ENCODE assay signal across 9 mouse cellular contexts in genomic region chr15:99670964-99671670, GRCm38 (mm10). TPM values are rescaled to one million over a fixed set of nuclear protein-coding genes. Genes with fewer than 3 reads are reported as not detected.
DNase-seq lines count a peak whose midpoint lies in the region; ATAC-seq lines count a peak whose summit lies in the region.
"Had no signal": no experiment of that assay in that cellular context is flagged by ENCODE, and none has a peak within 500 bp of the region (broad histone marks: within the 10 kb centered on the region; RNA-seq: fewer than 3 reads in every experiment).

No protein-coding gene starts in this region.

- peak overlapping the region; percentile 67 for H3K9ac ChIP-seq in kidney, embryonic 16.5 days (replicated peaks; ENCODE audit: low read length)
- H3K9ac ChIP-seq in embryonic facial prominence, embryonic 12.5 days, result peak overlapping the region; percentile 70
- peak overlapping the region; percentile 54 for H3K9ac ChIP-seq in intestine, embryonic 15.5 days
- H3K9ac ChIP-seq in neural tube, embryonic 12.5 days, result peak overlapping the region; percentile 95

- peaks cover 4% of the 10 kb centered on the region; the same call in 1 of the 2 replicates for H3K9me3 ChIP-seq in kidney, embryonic 16.5 days (ENCODE audit: low read length)
- no peaks in the 10 kb centered on the region for H3K9me3 ChIP-seq in embryonic facial prominence, embryonic 12.5 days
- no peaks in the 10 kb centered on the region for H3K9me3 ChIP-seq in intestine, embryonic 15.5 days
- no peaks in the 10 kb centered on the region for H3K9me3 ChIP-seq in neural tube, embryonic 12.5 days

- peak overlapping the region; percentile 100 for H3K4me2 ChIP-seq in kidney, embryonic 16.5 days (replicated peaks; ENCODE audit: low read depth, low read length)
- peak overlapping the region; percentile 98 for H3K4me2 ChIP-seq in embryonic facial prominence, embryonic 12.5 days (replicated peaks)
- peak overlapping the region; percentile 99 for H3K4me2 ChIP-seq in intestine, embryonic 15.5 days (replicated peaks)
- H3K4me2 ChIP-seq in neural tube, embryonic 12.5 days (replicated peaks), result peak overlapping the region; percentile 93

- ATAC-seq in kidney, embryonic 16.5 days (ENCODE audit: low FRiP score, low TSS enrichment), result no peak
- no peak for ATAC-seq in embryonic facial prominence, embryonic 12.5 days (ENCODE audit: insufficient number of reproducible peaks, insufficient read depth, low FRiP score, low TSS enrichment)
- peak; percentile 9; the same call in 1 of the 2 replicates for ATAC-seq in intestine, embryonic 15.5 days
- 0 out of 2 replicates have a peak, but pooled peaks have one; percentile 10 for ATAC-seq in neural tube, embryonic 12.5 days (ENCODE audit: low FRiP score, low read depth)
- ATAC-seq in monocyte, adult 5-6 weeks (replicated peaks; ENCODE audit: insufficient number of reproducible peaks, low FRiP score, low TSS enrichment, poor library complexity, severe bottlenecking), result no peak
- ATAC-seq: activated CD4-positive, CD25-positive, alpha-beta regulatory T cell, adult 4 months had no signal

- H3K27me3 ChIP-seq in kidney, embryonic 16.5 days (ENCODE audit: insufficient read depth, low read length), result peaks cover 58% of the 10 kb centered on the region
- peaks cover 61% of the 10 kb centered on the region for H3K27me3 ChIP-seq in embryonic facial prominence, embryonic 12.5 days
- H3K27me3 ChIP-seq in intestine, embryonic 15.5 days (replicated peaks), result peaks cover 48% of the 10 kb centered on the region
- peaks cover 31% of the 10 kb centered on the region for H3K27me3 ChIP-seq in neural tube, embryonic 12.5 days (replicated peaks)

- no peaks in the 10 kb centered on the region for H3K36me3 ChIP-seq in kidney, embryonic 16.5 days (ENCODE audit: insufficient read depth, low read length)
- no peaks in the 10 kb centered on the region for H3K36me3 ChIP-seq in embryonic facial prominence, embryonic 12.5 days
- no peaks in the 10 kb centered on the region for H3K36me3 ChIP-seq in intestine, embryonic 15.5 days
- peaks cover 4% of the 10 kb centered on the region; the same call in 1 of the 2 replicates for H3K36me3 ChIP-seq in neural tube, embryonic 12.5 days

- H3K4me1 ChIP-seq in kidney, embryonic 16.5 days (ENCODE audit: insufficient read depth, low read length), result peaks cover 17% of the 10 kb centered on the region; the same call in 1 of the 2 replicates
- H3K4me1 ChIP-seq in embryonic facial prominence, embryonic 12.5 days, result peaks cover 7% of the 10 kb centered on the region; the same call in 1 of the 2 replicates
- H3K4me1 ChIP-seq in intestine, embryonic 15.5 days (replicated peaks), result peaks cover 15% of the 10 kb centered on the region; the same call in 1 of the 2 replicates
- H3K4me1 ChIP-seq in neural tube, embryonic 12.5 days, result peaks cover 59% of the 10 kb centered on the region

- 8% methylated on average over 17 of the region's 17 CpGs for WGBS in kidney, embryonic 16.5 days
- 11% methylated on average over 15 of the region's 17 CpGs for WGBS in embryonic facial prominence, embryonic 12.5 days
- WGBS in intestine, embryonic 15.5 days, result 7% methylated on average over 15 of the region's 17 CpGs
- 7% methylated on average over 14 of the region's 17 CpGs for WGBS in neural tube, embryonic 12.5 days

- no peak for DNase-seq in kidney, postnatal 25 days
- no peak for DNase-seq in ovary, adult 18-20 months (ENCODE audit: low spot score)
- DNase-seq in gastrocnemius, adult 18-20 months (ENCODE audit: low spot score), result no peak

- peak overlapping the region; percentile 61 for H3K4me3 ChIP-seq in kidney, embryonic 16.5 days (ENCODE audit: low read length)
- peak overlapping the region; percentile 59 for H3K4me3 ChIP-seq in embryonic facial prominence, embryonic 12.5 days
- peak overlapping the region; percentile 54 for H3K4me3 ChIP-seq in intestine, embryonic 15.5 days (replicated peaks)
- H3K4me3 ChIP-seq in neural tube, embryonic 12.5 days, result peak overlapping the region; percentile 78

- no peak overlapping the region for H3K27ac ChIP-seq in kidney, embryonic 16.5 days (ENCODE audit: low read length)
- no peak overlapping the region for H3K27ac ChIP-seq in embryonic facial prominence, embryonic 12.5 days
- H3K27ac ChIP-seq in intestine, embryonic 15.5 days, result no peak overlapping the region
- H3K27ac ChIP-seq in neural tube, embryonic 12.5 days, result peak overlapping the region; percentile 74; the same call in 1 of the 2 replicates

RNA-seq across cellular contexts. Expression of gene Asic1, which starts 0.9 kb away (rescaled TPM):
- polyA plus RNA-seq in kidney, embryonic 16.5 days (2015; fragmentation: Nextera tagmentation; extraction: Ambion mirVana), result 1.7 TPM in 2 replicates
- polyA plus RNA-seq in embryonic facial prominence, embryonic 12.5 days (2016; fragmentation: Nextera tagmentation; extraction: Ambion mirVana), result 6.2 and 6.7 TPM in 2 replicates
- polyA plus RNA-seq in intestine, embryonic 15.5 days (2015; fragmentation: Nextera tagmentation; extraction: Ambion mirVana), result 2.2 and 2.4 TPM in 2 replicates
- 54.3 and 62.6 TPM in 2 replicates for polyA plus RNA-seq in neural tube, embryonic 12.5 days (2016; fragmentation: Nextera tagmentation; extraction: Ambion mirVana)
- not detected in 3 replicates for total RNA-seq in monocyte, adult 5-6 weeks (2017)
- total RNA-seq in gastrocnemius, adult 18-20 months (2021), result under 1 TPM in 1 of 2 experiments, not detected in 1; 0.11 TPM

RNA-seq across cellular contexts. Expression of gene Racgap1, which starts 19.7 kb away (rescaled TPM):
- 143 and 157 TPM in 2 replicates for polyA plus RNA-seq in kidney, embryonic 16.5 days (2015; fragmentation: Nextera tagmentation; extraction: Ambion mirVana)
- polyA plus RNA-seq in embryonic facial prominence, embryonic 12.5 days (2016; fragmentation: Nextera tagmentation; extraction: Ambion mirVana), result 136 and 149 TPM in 2 replicates
- polyA plus RNA-seq in intestine, embryonic 15.5 days (2015; fragmentation: Nextera tagmentation; extraction: Ambion mirVana), result 108 and 120 TPM in 2 replicates
- polyA plus RNA-seq in neural tube, embryonic 12.5 days (2016; fragmentation: Nextera tagmentation; extraction: Ambion mirVana), result 207 and 218 TPM in 2 replicates
- total RNA-seq in monocyte, adult 5-6 weeks (2017), result 16.4 to 36.9 TPM (median 17.8 TPM) in 3 replicates
- under 1 TPM; 0.57 to 0.69 TPM for total RNA-seq in gastrocnemius, adult 18-20 months (2021)

RNA-seq across cellular contexts. Expression of gene Smarcd1, which starts 30.8 kb away (rescaled TPM):
- polyA plus RNA-seq in kidney, embryonic 16.5 days (2015; fragmentation: Nextera tagmentation; extraction: Ambion mirVana), result 49.8 and 56.3 TPM in 2 replicates
- polyA plus RNA-seq in embryonic facial prominence, embryonic 12.5 days (2016; fragmentation: Nextera tagmentation; extraction: Ambion mirVana), result 67.4 and 80.2 TPM in 2 replicates
- 23.5 and 34.0 TPM in 2 replicates for polyA plus RNA-seq in intestine, embryonic 15.5 days (2015; fragmentation: Nextera tagmentation; extraction: Ambion mirVana)
- polyA plus RNA-seq in neural tube, embryonic 12.5 days (2016; fragmentation: Nextera tagmentation; extraction: Ambion mirVana), result 142 and 146 TPM in 2 replicates
- 24.4 to 29.5 TPM (median 24.5 TPM) in 3 replicates for total RNA-seq in monocyte, adult 5-6 weeks (2017)
- total RNA-seq in gastrocnemius, adult 18-20 months (2021), result 1 to 10 TPM; 5.8 to 7.4 TPM

RNA-seq across cellular contexts. Expression of gene Gm17349, which starts 34.2 kb away (rescaled TPM):
- not detected in 2 replicates for polyA plus RNA-seq in kidney, embryonic 16.5 days (2015; fragmentation: Nextera tagmentation; extraction: Ambion mirVana)
- not detected in 2 replicates for polyA plus RNA-seq in embryonic facial prominence, embryonic 12.5 days (2016; fragmentation: Nextera tagmentation; extraction: Ambion mirVana)
- not detected in 2 replicates for polyA plus RNA-seq in intestine, embryonic 15.5 days (2015; fragmentation: Nextera tagmentation; extraction: Ambion mirVana)
- polyA plus RNA-seq in neural tube, embryonic 12.5 days (2016; fragmentation: Nextera tagmentation; extraction: Ambion mirVana), result not detected in 2 replicates
- 11.3 TPM in 1 of 3 replicates, not detected in the others for total RNA-seq in monocyte, adult 5-6 weeks (2017)
- total RNA-seq in gastrocnemius, adult 18-20 months (2021), result not detected
- polyA plus RNA-seq: activated CD4-positive, CD25-positive, alpha-beta regulatory T cell, adult 4 months had no signal

RNA-seq across cellular contexts. Expression of gene Gpd1, which starts 46.2 kb away (rescaled TPM):
- 45.4 and 46.1 TPM in 2 replicates for polyA plus RNA-seq in kidney, embryonic 16.5 days (2015; fragmentation: Nextera tagmentation; extraction: Ambion mirVana)
- polyA plus RNA-seq in embryonic facial prominence, embryonic 12.5 days (2016; fragmentation: Nextera tagmentation; extraction: Ambion mirVana), result 0.34 and 0.54 TPM in 2 replicates
- 11.6 and 15.5 TPM in 2 replicates for polyA plus RNA-seq in intestine, embryonic 15.5 days (2015; fragmentation: Nextera tagmentation; extraction: Ambion mirVana)
- 0.97 and 1.4 TPM in 2 replicates for polyA plus RNA-seq in neural tube, embryonic 12.5 days (2016; fragmentation: Nextera tagmentation; extraction: Ambion mirVana)
- 0.75 to 3.8 TPM in 2 of 3 replicates, not detected in the other for total RNA-seq in monocyte, adult 5-6 weeks (2017)
- 100 to 1,000 TPM; 366 to 449 TPM for total RNA-seq in gastrocnemius, adult 18-20 months (2021)

Comparison
In these comparisons a context has a peak if more than half of its experiments do, and no peak if none do; other contexts are left out.
1. ATAC-seq: peak in intestine, embryonic 15.5 days (single experiment) and neural tube, embryonic 12.5 days (single experiment); none in kidney, embryonic 16.5 days (single experiment), embryonic facial prominence, embryonic 12.5 days (single experiment) and monocyte, adult 5-6 weeks (single experiment).
2. Peak in every context shown above with its lines, with median percentiles within 50 percentile points of each other: H3K4me2 ChIP-seq, H3K4me3 ChIP-seq and H3K9ac ChIP-seq.